Mouse (Mus musculus) liver, embryonic 13.5 days (tissue): Measurements from ENCODE around the gene Rnf225. TPM values are rescaled to one million over a fixed set of nuclear protein-coding genes. Genes with fewer than 3 reads are reported as not detected.

Source experiments
- ATAC-seq: fragments of 200-750 bp; cut with Nextera tagmentation; 2 replicates; pipeline ENCODE4 v1.8.0; 2017; ENCODE audit warnings: low read depth, mild to moderate bottlenecking, moderate number of reproducible peaks, moderate library complexity
- DNase-seq: peaks from one replicate; pipeline ENCODE4 v3.0.0; 2022
- H3K27ac ChIP-seq: fragments of 300-500 bp; sonication (generic); 2 replicates; pipeline ENCODE4 v1.5.1; 2015; ENCODE audit warnings: moderate library complexity, mild to moderate bottlenecking, inconsistent platforms
- H3K27me3 ChIP-seq: fragments of 300-500 bp; sonication (generic); 2 replicates; pipeline ENCODE4 v1.6.1; 2015; ENCODE audit warnings: mild to moderate bottlenecking, inconsistent platforms
- H3K36me3 ChIP-seq: fragments of 300-500 bp; sonication (generic); 2 replicates; pipeline ENCODE4 v1.6.1; 2015; ENCODE audit warnings: mild to moderate bottlenecking, inconsistent platforms
- H3K4me1 ChIP-seq: fragments of 300-500 bp; sonication (generic); replicated peaks from 2 replicates; pipeline ENCODE4 v1.6.1; 2015; ENCODE audit warnings: inconsistent platforms
- H3K4me2 ChIP-seq: fragments of 300-500 bp; sonication (generic); 2 replicates; pipeline ENCODE4 v1.6.1; 2015; ENCODE audit warnings: inconsistent platforms, mild to moderate bottlenecking, moderate library complexity
- H3K4me3 ChIP-seq: fragments of 300-500 bp; sonication (generic); replicated peaks from 2 replicates; pipeline ENCODE4 v1.5.1; 2015; ENCODE audit warnings: mild to moderate bottlenecking, inconsistent platforms
- H3K9ac ChIP-seq: fragments of 300-500 bp; sonication (generic); 2 replicates; pipeline ENCODE4 v1.6.1; 2015; ENCODE audit warnings: mild to moderate bottlenecking, inconsistent platforms
- H3K9me3 ChIP-seq: fragments of 300-500 bp; sonication (generic); replicated peaks from 2 replicates; pipeline ENCODE4 v1.6.1; 2016; ENCODE audit warnings: inconsistent platforms
- WGBS: fragments of 180-500 bp; shearing (Covaris S2); methylation state at CpG from one replicate; pipeline ENCODE4 v1.1.7; 2015; ENCODE audit not compliant: insufficient replicate concordance; 5-methylcytosine and 5-hydroxymethylcytosine counted together
- polyA plus RNA-seq: library from polyadenylated mRNA; unstranded; fragments of >200 nt; fragmentation: Nextera tagmentation; extraction: Ambion mirVana; gene quantifications from 2 replicates; pipeline ENCODE4 v1.2.1, GENCODE M21; 2015

The Rnf225 gene
- polyA plus RNA-seq, 1 experiment from 2014 or later, result 0.24 TPM

DNA sequence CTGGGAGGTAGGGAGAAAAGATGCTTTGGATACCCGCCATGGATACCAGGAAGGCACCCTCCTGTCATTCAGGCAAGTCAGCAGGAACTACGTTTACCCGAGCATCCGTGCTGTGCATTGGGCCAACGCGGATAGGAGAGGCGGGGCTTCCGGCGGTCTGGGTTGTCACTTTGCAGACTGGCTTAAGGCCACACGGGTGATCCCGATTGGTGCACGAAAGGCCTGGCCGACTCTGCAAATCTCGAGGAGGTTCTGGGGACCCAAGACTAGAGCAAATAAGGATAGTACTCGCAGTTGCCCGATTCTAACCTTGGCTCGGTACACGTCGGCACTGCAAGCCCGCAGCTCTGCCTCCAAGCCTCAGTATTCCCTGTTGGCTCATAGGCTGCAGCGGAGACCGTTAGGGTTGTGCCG lies 38.5 kb downstream of the Rnf225 start, which contains the start of gene Zfp324:
Gene Zfp324 (plus strand): TSS at position 161 of the 414 bp plus-strand sequence.
- Histone ChIP-seq H3K27ac (peak within 1 kb of the TSS; percentile 93), H3K27me3 (no peaks in the 10 kb centered on the region), H3K4me1 (peaks cover 53% of the 10 kb centered on the region), H3K4me3 (peak within 1 kb of the TSS; percentile 79), H3K4me2 (peak within 1 kb of the TSS; percentile 93), H3K36me3 (peaks cover 23% of the 10 kb centered on the region), H3K9ac (peak within 1 kb of the TSS; percentile 84), H3K9me3 (no peaks in the 10 kb centered on the region)
- DNase-seq, result peak; percentile 87
- peak; percentile 93 for ATAC-seq
- under 1% methylated on average over 23 of the region's 23 CpGs for WGBS

DNA sequence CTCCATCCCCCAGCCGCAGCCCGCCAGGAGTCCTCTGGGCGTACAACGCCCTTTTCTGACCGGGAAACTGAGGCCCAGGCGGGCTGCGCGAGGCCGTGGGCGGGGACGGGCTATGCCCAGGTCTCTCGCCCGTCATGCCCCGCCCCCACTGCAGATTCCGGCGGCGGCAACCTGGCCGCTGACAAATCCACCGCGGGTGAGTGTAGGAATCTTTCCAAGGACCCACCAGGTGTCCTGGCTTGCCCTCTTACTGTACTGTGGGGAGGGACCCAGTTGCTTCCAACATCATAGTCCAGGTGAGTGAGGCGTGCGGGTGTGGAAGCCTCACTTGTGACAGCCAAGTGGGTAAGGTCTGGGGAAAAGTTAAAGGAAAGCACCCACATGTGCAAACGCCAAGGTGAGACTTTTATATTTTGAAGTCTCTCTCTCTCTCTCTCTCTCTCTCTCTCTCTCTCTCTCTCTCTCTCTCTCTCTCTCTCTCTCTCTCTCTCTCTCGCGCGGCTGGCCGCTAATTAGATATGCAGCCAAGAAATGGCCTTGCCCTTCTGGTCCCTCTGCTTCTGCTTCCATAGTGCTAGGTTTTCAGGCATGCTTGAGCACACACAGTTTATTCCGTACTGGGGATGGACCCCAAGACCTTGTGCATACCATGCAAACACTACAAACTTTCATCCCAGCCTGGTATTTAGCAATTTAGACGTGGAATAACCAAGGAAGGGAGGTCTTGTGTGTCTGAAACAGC lies 39.1 kb downstream of the Rnf225 start:
- Histone ChIP-seq H3K4me3 (peak overlapping the region; percentile 79), H3K27ac (peak overlapping the region; percentile 93), H3K9ac (peak overlapping the region; percentile 84), H3K4me1 (peaks cover 48% of the 10 kb centered on the region), H3K9me3 (no peaks in the 10 kb centered on the region), H3K4me2 (peak overlapping the region; percentile 93), H3K36me3 (peaks cover 29% of the 10 kb centered on the region), H3K27me3 (no peaks in the 10 kb centered on the region)
- ATAC-seq (peak; percentile 85), DNase-seq (peak; percentile 70)
- 1% methylated on average over 29 of the region's 29 CpGs for whole genome bisulfite sequencing

DNA sequence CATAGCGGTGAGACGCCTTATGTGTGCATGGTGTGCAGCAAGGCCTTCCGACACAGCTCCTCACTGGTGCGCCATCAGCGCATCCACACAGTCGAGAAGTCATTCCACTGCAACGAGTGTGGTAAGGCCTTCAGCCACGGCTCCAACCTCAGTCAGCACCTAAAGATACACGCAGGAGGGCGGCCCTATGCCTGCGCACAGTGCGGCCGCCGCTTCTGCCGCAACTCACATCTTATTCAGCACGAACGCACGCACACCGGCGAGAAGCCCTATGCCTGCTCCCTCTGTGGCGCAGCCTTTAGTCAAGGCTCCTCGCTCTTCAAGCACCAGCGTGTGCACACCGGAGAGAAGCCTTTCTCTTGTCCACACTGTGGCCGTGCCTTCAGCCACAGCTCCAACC lies 43.7 kb downstream of the Rnf225 start:
- Histone ChIP-seq H3K9me3 (no peaks in the 10 kb centered on the region), H3K4me3 (no peak overlapping the region), H3K4me1 (peaks cover 29% of the 10 kb centered on the region), H3K27ac (no peak overlapping the region), H3K36me3 (peaks cover 41% of the 10 kb centered on the region), H3K9ac (no peak overlapping the region), H3K4me2 (no peak overlapping the region), H3K27me3 (no peaks in the 10 kb centered on the region)
- ATAC-seq, result no peak
- 88% methylated on average over 25 of the region's 25 CpGs for WGBS
- DNase-seq, result no peak

DNA sequence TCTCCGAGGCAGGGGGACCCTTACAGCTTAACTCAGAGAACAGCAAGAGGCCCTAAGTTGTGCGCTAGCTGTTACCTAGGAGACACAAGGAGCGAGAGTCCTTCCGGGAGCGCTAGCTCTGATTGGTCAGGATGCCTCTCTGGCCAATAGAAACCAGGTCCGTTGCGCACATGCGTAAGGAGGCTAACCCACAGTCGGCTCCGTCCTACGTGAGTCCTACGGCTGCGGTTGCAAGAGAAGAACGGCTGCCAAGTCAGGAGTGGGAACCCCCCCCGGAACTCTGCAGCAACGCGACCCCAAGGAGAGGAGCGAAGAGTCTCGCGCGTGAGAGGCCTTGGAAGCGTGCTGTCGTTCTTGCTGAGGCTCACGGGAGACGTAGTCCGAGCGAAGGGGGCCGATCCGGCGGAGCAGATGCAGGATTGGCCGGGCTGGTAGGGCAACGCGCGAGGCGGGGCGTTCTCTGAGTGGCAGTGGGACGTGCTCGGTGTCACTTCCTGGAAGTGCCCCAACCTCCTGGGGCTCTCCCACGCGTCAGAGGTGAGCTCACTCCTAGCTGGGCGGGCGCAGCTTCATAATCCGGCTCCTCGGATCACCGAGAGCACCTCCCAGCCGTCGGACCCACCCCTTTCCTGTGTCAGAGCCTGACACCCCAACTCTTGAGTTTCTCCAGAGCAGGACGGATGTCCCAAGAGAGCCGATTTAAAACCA lies 50.6 kb downstream of the Rnf225 start, which contains the start of gene Zfp446:
Gene Zfp446 (plus strand): TSS at position 167 of the 708 bp plus-strand sequence.
- Histone ChIP-seq H3K4me1 (peaks cover 27% of the 10 kb centered on the region), H3K27me3 (no peaks in the 10 kb centered on the region), H3K9me3 (no peaks in the 10 kb centered on the region), H3K4me2 (peak within 1 kb of the TSS; percentile 94), H3K4me3 (peak within 1 kb of the TSS; percentile 68), H3K9ac (peak within 1 kb of the TSS; percentile 84), H3K27ac (peak within 1 kb of the TSS; percentile 94), H3K36me3 (peaks cover 10% of the 10 kb centered on the region)
- WGBS, result under 1% methylated on average over 49 of the region's 49 CpGs
- DNase-seq (peak; percentile 98), ATAC-seq (peak; percentile 99)

DNA sequence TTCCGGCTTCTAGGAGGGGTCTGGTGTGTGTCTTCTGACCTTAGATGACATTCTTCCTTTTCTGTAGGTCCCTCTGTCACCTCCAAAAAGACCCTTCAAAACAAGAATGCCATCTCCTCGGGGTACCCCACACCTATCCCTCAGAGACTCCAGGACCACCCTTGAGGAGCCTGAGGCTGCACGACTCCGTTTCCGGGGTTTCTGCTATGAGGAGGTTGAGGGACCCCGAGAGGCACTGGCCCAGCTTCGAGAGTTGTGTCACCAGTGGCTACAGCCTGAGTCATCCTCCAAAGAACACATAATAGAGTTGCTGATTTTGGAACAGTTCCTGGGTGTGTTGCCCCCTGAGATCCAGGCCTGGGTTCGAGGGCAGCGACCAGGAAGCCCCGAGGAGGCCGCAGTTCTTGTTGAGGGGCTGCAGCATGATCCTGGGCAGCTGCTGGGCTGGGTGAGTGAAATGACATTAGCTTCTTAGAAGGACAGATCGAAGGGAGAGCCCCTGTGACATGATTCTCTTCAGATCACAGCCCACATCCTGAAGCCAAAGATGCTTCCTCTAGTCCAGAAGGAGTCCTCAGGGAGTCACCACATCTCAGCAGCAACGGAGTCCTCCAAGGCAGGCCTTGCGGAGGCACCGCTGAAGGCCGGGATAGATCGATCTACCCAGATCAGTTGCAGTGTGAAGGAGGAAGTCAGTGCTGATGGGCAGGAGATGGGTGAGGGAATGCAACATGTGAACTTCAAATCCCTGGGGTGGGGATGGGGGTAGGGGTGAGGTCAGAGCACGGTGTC lies 51.9 kb downstream of the Rnf225 start:
- no peak for ATAC-seq
- DNase-seq, result no peak
- Histone ChIP-seq H3K9ac (peak overlapping the region; percentile 84), H3K27ac (peak overlapping the region; percentile 94), H3K27me3 (no peaks in the 10 kb centered on the region), H3K4me2 (peak overlapping the region; percentile 94), H3K4me1 (peaks cover 32% of the 10 kb centered on the region), H3K4me3 (peak overlapping the region; percentile 68), H3K36me3 (peaks cover 10% of the 10 kb centered on the region), H3K9me3 (no peaks in the 10 kb centered on the region)
- WGBS, result 74% methylated on average over 18 of the region's 18 CpGs

DNA sequence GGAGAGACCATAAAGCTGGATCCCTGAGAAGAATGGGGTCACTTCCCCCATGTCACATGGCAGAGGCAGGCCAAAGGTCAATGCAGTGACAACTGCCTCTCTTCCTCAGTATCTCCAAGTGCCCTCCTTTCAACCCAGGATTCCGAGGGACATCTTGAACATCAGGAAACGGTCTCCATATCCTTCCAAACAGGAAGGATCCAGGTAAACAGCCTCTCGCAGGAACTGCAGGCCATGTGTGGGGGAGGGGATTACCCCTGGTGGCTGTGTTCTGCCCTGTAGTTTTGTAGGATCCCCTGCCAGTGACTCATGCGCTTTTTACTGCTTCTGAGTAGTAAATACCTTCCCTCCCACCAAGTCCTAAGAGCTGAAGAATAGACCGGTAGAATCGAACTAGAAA lies 52.6 kb downstream of the Rnf225 start:
- no peak overlapping the region for H3K4me3 ChIP-seq
- 69% methylated on average over 6 of the region's 6 CpGs for WGBS
- ATAC-seq, result no peak
- H3K36me3 ChIP-seq, result peaks cover 10% of the 10 kb centered on the region
- peak overlapping the region; percentile 94; the same call in 1 of the 2 replicates for H3K4me2 ChIP-seq
- H3K4me1 ChIP-seq, result peaks cover 36% of the 10 kb centered on the region
- no peaks in the 10 kb centered on the region for H3K27me3 ChIP-seq
- 0 out of 2 replicates have a peak overlapping the region, but pooled peaks have one; percentile 94 for H3K27ac ChIP-seq
- DNase-seq, result no peak
- 0 out of 2 replicates have a peak overlapping the region, but pooled peaks have one; percentile 0 for H3K9ac ChIP-seq
- no peaks in the 10 kb centered on the region for H3K9me3 ChIP-seq

DNA sequence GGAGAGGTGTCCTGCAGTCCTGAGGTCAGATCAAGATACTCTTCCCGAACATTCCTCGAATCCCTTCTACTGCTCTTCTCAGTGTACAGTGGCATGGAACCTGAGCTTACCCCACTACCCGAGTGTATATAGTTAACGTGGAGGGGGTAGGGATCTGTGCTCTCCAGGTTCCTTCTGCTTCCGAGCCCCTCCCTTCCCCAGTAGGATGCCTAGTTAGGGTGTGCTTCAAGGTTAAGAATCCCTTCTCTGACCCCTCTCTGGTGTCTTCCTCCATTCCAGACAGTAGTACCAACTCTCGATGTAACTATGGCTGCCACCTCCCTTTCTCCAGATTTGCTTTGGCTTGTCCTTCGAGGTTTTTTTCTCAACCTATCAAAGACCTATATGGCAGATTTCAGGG lies 53.1 kb downstream of the Rnf225 start:
- Histone ChIP-seq H3K9me3 (no peaks in the 10 kb centered on the region), H3K36me3 (peaks cover 10% of the 10 kb centered on the region), H3K27ac (no peak overlapping the region; the same call in 1 of the 2 replicates), H3K4me2 (no peak overlapping the region), H3K27me3 (no peaks in the 10 kb centered on the region), H3K4me3 (no peak overlapping the region), H3K9ac (0 out of 2 replicates have a peak overlapping the region, but pooled peaks have one; percentile 0), H3K4me1 (peaks cover 41% of the 10 kb centered on the region)
- ATAC-seq, result no peak
- no peak for DNase-seq
- WGBS, result 81% methylated on average over 7 of the region's 7 CpGs

Other genes starting within 250 kb of the Rnf225 start
- gene Vmn2r55, start 242.4 kb upstream of the Rnf225 start, polyA plus RNA-seq, result not detected in 2 replicates
- not detected in 2 replicates for gene Vmn2r56, start 192.4 kb upstream of the Rnf225 start, polyA plus RNA-seq
- 0.48 and 0.75 TPM in 2 replicates for gene Zscan18, start 123.8 kb upstream of the Rnf225 start, polyA plus RNA-seq
- 2.6 and 3.0 TPM in 2 replicates for gene Zfp329, start 108.6 kb upstream of the Rnf225 start, polyA plus RNA-seq
- gene Zfp110, start 92.7 kb upstream of the Rnf225 start, polyA plus RNA-seq, result 11.7 and 14.0 TPM in 2 replicates
- gene Zfp128, start 46.2 kb upstream of the Rnf225 start, polyA plus RNA-seq, result 0.66 TPM in 2 replicates
- gene Zscan22, start 29.6 kb upstream of the Rnf225 start, polyA plus RNA-seq, result 4.6 and 5.5 TPM in 2 replicates
- gene Rps5, start 5.1 kb upstream of the Rnf225 start, polyA plus RNA-seq, result 724 and 893 TPM in 2 replicates
- gene Zfp324, start 38.4 kb downstream of the Rnf225 start, polyA plus RNA-seq, result 3.3 and 3.6 TPM in 2 replicates
- gene Zfp446, start 50.4 kb downstream of the Rnf225 start, polyA plus RNA-seq, result 2.9 and 3.6 TPM in 2 replicates
- 4.5 and 4.9 TPM in 2 replicates for gene Slc27a5, start 70.8 kb downstream of the Rnf225 start, polyA plus RNA-seq
- gene Trim28, start 71.7 kb downstream of the Rnf225 start, polyA plus RNA-seq, result 92.3 and 102 TPM in 2 replicates
- 14.4 and 17.3 TPM in 2 replicates for gene Zbtb45, start 82.6 kb downstream of the Rnf225 start, polyA plus RNA-seq
- 127 and 130 TPM in 2 replicates for gene Chmp2a, start 107.4 kb downstream of the Rnf225 start, polyA plus RNA-seq
- 70.0 and 80.8 TPM in 2 replicates for gene Ube2m, start 110.9 kb downstream of the Rnf225 start, polyA plus RNA-seq
- gene Mzf1, start 127.3 kb downstream of the Rnf225 start, polyA plus RNA-seq, result 0.45 and 0.52 TPM in 2 replicates
- gene Vmn1r85, start 167.8 kb downstream of the Rnf225 start, polyA plus RNA-seq, result not detected in 2 replicates
- not detected in 2 replicates for gene Vmn1r86, start 192.5 kb downstream of the Rnf225 start, polyA plus RNA-seq
- gene Vmn1r87, start 212.7 kb downstream of the Rnf225 start, polyA plus RNA-seq, result not detected in 2 replicates
- gene Vmn1r88, start 232.2 kb downstream of the Rnf225 start, polyA plus RNA-seq, result 0.01 TPM in 1 of 2 replicates, not detected in the other